Mouse (Mus musculus) brain, embryonic 14.5 days (tissue): Measurements from ENCODE around the gene Usp32. TPM values are rescaled to one million over a fixed set of nuclear protein-coding genes. Genes with fewer than 3 reads are reported as not detected.

ENCODE experiments used
- DNase-seq: peaks from one replicate; pipeline ENCODE4 v3.0.0-alpha.2; 2011; ENCODE audit warnings: low read depth
- CTCF ChIP-seq: fragments of 200-500 bp; IDR thresholded peaks from 2 replicates; pipeline ENCODE4 v1.5.1; 2012; ENCODE audit warnings: inconsistent platforms, mild to moderate bottlenecking, moderate library complexity, borderline replicate concordance; ENCODE audit not compliant: insufficient read depth, insufficient read length; ENCODE audit errors: extremely low read depth
- POLR2A ChIP-seq: fragments of 200-500 bp; IDR thresholded peaks from 2 replicates; pipeline ENCODE4 v1.6.1; 2012; ENCODE audit warnings: mild to moderate bottlenecking, inconsistent platforms, borderline replicate concordance; ENCODE audit not compliant: poor library complexity, insufficient read depth, insufficient read length, severe bottlenecking; ENCODE audit errors: extremely low read depth
- polyA plus RNA-seq: library from polyadenylated mRNA; depleted of rRNA; stranded (reverse); fragments of >200 nt; gene quantifications from 2 replicates; pipeline ENCODE4 v1.2.3, GENCODE M21; 2012; rRNA removed

The Usp32 gene
- polyA plus RNA-seq, 1 experiment = 31.9 TPM

- DNase-seq = peak; percentile 61
- TF ChIP-seq POLR2A = no peak
- no peak for TF ChIP-seq CTCF
These were observed 196.0 kb downstream of the Usp32 start for GRCm38 (mm10) chr11:84943948-84944347.

DNA sequence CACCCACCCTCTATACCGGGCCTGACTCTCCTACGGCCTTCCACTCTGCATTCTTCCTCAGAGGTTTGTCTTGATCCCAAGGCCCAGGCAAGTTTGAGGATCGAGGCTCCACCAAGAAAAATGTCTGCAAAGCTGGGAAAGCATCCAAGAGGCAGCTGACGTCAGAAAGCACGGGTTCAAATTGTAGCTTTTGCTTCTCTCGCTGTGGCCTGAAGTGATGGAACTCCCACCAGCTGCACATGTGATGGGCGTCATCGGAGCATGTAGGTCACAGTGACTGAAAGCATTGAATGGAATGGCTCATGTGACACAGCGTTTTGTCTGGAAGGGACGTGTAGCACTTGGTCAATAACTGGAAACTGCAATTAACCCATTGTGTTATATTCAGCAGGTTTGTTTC is 199.8 kb downstream of the Usp32 start:
- TF ChIP-seq CTCF (no peak), POLR2A (no peak)
- peak; percentile 49 for DNase-seq

DNA sequence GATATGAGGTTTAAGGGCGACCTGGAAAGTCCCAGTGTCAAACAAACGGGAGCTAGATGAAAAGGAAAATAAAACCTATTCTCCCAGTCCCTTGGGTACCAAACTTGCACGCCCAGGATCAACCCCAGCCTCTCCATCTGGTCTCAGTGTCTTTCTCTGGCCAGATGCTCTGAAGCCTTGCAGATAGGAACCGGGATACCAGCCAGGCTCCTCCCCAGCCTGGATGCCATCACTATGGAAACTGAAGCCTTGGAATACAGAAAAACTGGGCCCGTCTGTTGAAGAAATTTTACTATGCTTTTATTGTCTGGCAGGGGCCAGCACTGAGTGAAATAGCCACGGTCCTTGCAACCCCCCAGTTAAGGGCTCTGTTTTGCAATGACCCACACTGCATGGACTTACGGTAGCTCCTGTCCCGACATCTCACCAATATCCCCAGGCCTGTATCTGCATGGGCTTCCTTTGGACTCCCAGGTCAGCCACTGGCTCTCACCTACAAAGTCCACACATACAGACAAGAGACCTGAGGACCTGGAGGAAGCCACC is 200.4 kb downstream of the Usp32 start:
- peak; percentile 88 for DNase-seq
- TF ChIP-seq POLR2A = no peak
- no peak for TF ChIP-seq CTCF

Other genes with a start within 250 kb of the Usp32 start
- gene Znhit3, start 223.8 kb downstream of the Usp32 start, polyA plus RNA-seq = 34.9 and 44.9 TPM in 2 replicates
- gene Car4, start 182.4 kb downstream of the Usp32 start, polyA plus RNA-seq = 1.9 and 2.0 TPM in 2 replicates
- 0.11 and 0.45 TPM in 2 replicates for gene 1700125H20Rik, start 30.2 kb upstream of the Usp32 start, polyA plus RNA-seq
- gene Appbp2, start 95.0 kb upstream of the Usp32 start, polyA plus RNA-seq = 36.6 and 43.0 TPM in 2 replicates
- 19.6 and 20.4 TPM in 2 replicates for gene Ppm1d, start 171.1 kb upstream of the Usp32 start, polyA plus RNA-seq
- 19.3 and 26.2 TPM in 2 replicates for gene Bcas3, start 213.0 kb upstream of the Usp32 start, polyA plus RNA-seq